Mouse (Mus musculus): ENCODE measurements around the gene Mapk1ip1.

Mapk1ip1 gene

GRCm38 (mm10) chr7:138841436-138842151, 4.5 kb downstream of the Mapk1ip1 start:
- in situ Hi-C loops (cut with MboI; ENCODE audit: unreplicated experiment in 2 of 2) = loop anchor here (5.0 to 25.0 kb wide), 4 partner anchors 81 to 1267 kb away; partner anchors contain the start of genes Lrrc27 (in 2 of the 2) and Stk32c (in 2 of the 2)

- in situ Hi-C loops (cut with MboI; ENCODE audit: unreplicated experiment in 2 of 2) = loop anchor here (5.0 to 25.0 kb wide), 4 partner anchors 82 to 1266 kb away; partner anchors contain the start of genes Lrrc27 (in 2 of the 2) and Stk32c (in 2 of the 2)
Measured at GRCm38 (mm10) chr7:138840594-138841021, 5.5 kb downstream of the Mapk1ip1 start.

GRCm38 (mm10) chr7:138835028-138835427, 11.0 kb downstream of the Mapk1ip1 start:
- in situ Hi-C loops (cut with MboI; ENCODE audit: unreplicated experiment in 2 of 2) = loop anchor here (5.0 to 25.0 kb wide), 5 partner anchors 377 to 1413 kb away; partner anchors contain the start of genes Lrrc27 (in 1 of the 2) and Stk32c (in 1 of the 2)

- in situ Hi-C loops (cut with MboI; ENCODE audit: unreplicated experiment in 2 of 2) = loop anchor here (10.0 to 25.0 kb wide), 2 partner anchors 384 to 1033 kb away; partner anchors contain the start of genes Lrrc27 (in 1 of the 2) and Stk32c (in 1 of the 2)
Measured at GRCm38 (mm10) chr7:138827812-138828211, 18.3 kb downstream of the Mapk1ip1 start.

GRCm38 (mm10) chr7:138824995-138825756, 20.9 kb downstream of the Mapk1ip1 start:
- in situ Hi-C loops (cut with MboI; ENCODE audit: unreplicated experiment in 2 of 2) = loop anchor here (5.0 to 25.0 kb wide), 3 partner anchors 387 to 1048 kb away; partner anchors contain the start of genes Lrrc27 (in 1 of the 2) and Stk32c (in 1 of the 2)

- in situ Hi-C loops (cut with MboI; ENCODE audit: unreplicated experiment in 2 of 2) = loop anchor here (5.0 to 10.0 kb wide), 2 partner anchors 1030 to 1047 kb away; no protein-coding TSS in a partner anchor
Measured at GRCm38 (mm10) chr7:138824423-138824822, 21.6 kb downstream of the Mapk1ip1 start.

GRCm38 (mm10) chr7:138818314-138818713, 27.8 kb downstream of the Mapk1ip1 start:
- in situ Hi-C loops (cut with MboI; ENCODE audit: unreplicated experiment in 2 of 2) = no loop called here

- in situ Hi-C loops (cut with MboI; ENCODE audit: unreplicated experiment in 2 of 2) = no loop called here
Measured at GRCm38 (mm10) chr7:138813213-138813875, 32.7 kb downstream of the Mapk1ip1 start.

GRCm38 (mm10) chr7:138807146-138807545, 38.9 kb downstream of the Mapk1ip1 start:
- in situ Hi-C loops (cut with MboI; ENCODE audit: unreplicated experiment in 2 of 2) = no loop called here

GRCm38 (mm10) chr7:138803386-138803785, 42.7 kb downstream of the Mapk1ip1 start:
- in situ Hi-C loops (cut with MboI; ENCODE audit: unreplicated experiment in 2 of 2) = no loop called here

GRCm38 (mm10) chr7:138788109-138788508, 58.0 kb downstream of the Mapk1ip1 start:
- in situ Hi-C loops (cut with MboI; ENCODE audit: unreplicated experiment in 2 of 2) = no loop called here
